In genomic region chr5:38343101-38343500, GRCm38 (mm10) we compare ENCODE assay signal across 25 mouse cellular contexts. TPM values are rescaled to one million over a fixed set of nuclear protein-coding genes. Genes with fewer than 3 reads are reported as not detected.
A peak's percentile ranks its signal among the peaks of the same experiment; 100 is the strongest.
DNase-seq lines count a peak whose midpoint lies in the region; ATAC-seq lines count a peak whose summit lies in the region.
"Had no signal": no experiment of that assay in that cellular context is flagged by ENCODE, and none has a peak within 500 bp of the region (broad histone marks: within the 10 kb centered on the region; RNA-seq: fewer than 3 reads in every experiment).

No protein-coding gene starts in this region.

- no peaks in the 10 kb centered on the region for H3K27me3 ChIP-seq in forebrain, embryonic 13.5 days
- peaks cover under 1% of the 10 kb centered on the region; the same call in 1 of the 2 replicates for H3K27me3 ChIP-seq in forebrain, embryonic 10.5 days (ENCODE audit: poor library complexity, severe bottlenecking)
- no peaks in the 10 kb centered on the region for H3K27me3 ChIP-seq in hindbrain, embryonic 14.5 days (ENCODE audit: control insufficient read depth, insufficient read depth, low read length)
- no peaks in the 10 kb centered on the region for H3K27me3 ChIP-seq in hindbrain, embryonic 16.5 days (replicated peaks; ENCODE audit: control insufficient read depth, insufficient read depth, low read length)
- H3K27me3 ChIP-seq in midbrain, embryonic 13.5 days: no peaks in the 10 kb centered on the region
- H3K27me3 ChIP-seq in midbrain, embryonic 14.5 days (ENCODE audit: control insufficient read depth, insufficient read depth, low read length): no peaks in the 10 kb centered on the region
- H3K27me3 ChIP-seq in midbrain, embryonic 16.5 days (ENCODE audit: control insufficient read depth, insufficient read depth, low read depth, low read length): no peaks in the 10 kb centered on the region
- H3K27me3 ChIP-seq: hindbrain, embryonic 12.5 days had no signal

- no peak overlapping the region for H3K4me2 ChIP-seq in forebrain, embryonic 13.5 days
- no peak overlapping the region for H3K4me2 ChIP-seq in hindbrain, embryonic 14.5 days (replicated peaks)
- no peak overlapping the region for H3K4me2 ChIP-seq in hindbrain, embryonic 16.5 days (ENCODE audit: low read length)
- no peak overlapping the region for H3K4me2 ChIP-seq in midbrain, embryonic 13.5 days (replicated peaks)
- H3K4me2 ChIP-seq in midbrain, embryonic 14.5 days (ENCODE audit: low read length): no peak overlapping the region
- no peak overlapping the region for H3K4me2 ChIP-seq in midbrain, embryonic 16.5 days (ENCODE audit: low read length)
- H3K4me2 ChIP-seq: heart, embryonic 11.5 days; hindbrain, embryonic 12.5 days had no signal

- H3K36me3 ChIP-seq in forebrain, embryonic 13.5 days (ENCODE audit: poor library complexity, severe bottlenecking): no peaks in the 10 kb centered on the region
- no peaks in the 10 kb centered on the region for H3K36me3 ChIP-seq in forebrain, embryonic 10.5 days (replicated peaks)
- no peaks in the 10 kb centered on the region for H3K36me3 ChIP-seq in hindbrain, embryonic 14.5 days (replicated peaks; ENCODE audit: control insufficient read depth, insufficient read depth)
- no peaks in the 10 kb centered on the region for H3K36me3 ChIP-seq in hindbrain, embryonic 16.5 days (ENCODE audit: control insufficient read depth, insufficient read depth, low read length)
- H3K36me3 ChIP-seq in midbrain, embryonic 13.5 days: no peaks in the 10 kb centered on the region
- no peaks in the 10 kb centered on the region for H3K36me3 ChIP-seq in midbrain, embryonic 14.5 days (ENCODE audit: control insufficient read depth, insufficient read depth, low read length)
- no peaks in the 10 kb centered on the region for H3K36me3 ChIP-seq in midbrain, embryonic 16.5 days (ENCODE audit: control insufficient read depth, insufficient read depth, low read length)
- H3K36me3 ChIP-seq: hindbrain, embryonic 12.5 days had no signal

- H3K27ac ChIP-seq in forebrain, embryonic 13.5 days: no peak overlapping the region
- H3K27ac ChIP-seq in forebrain, embryonic 10.5 days: no peak overlapping the region
- no peak overlapping the region for H3K27ac ChIP-seq in hindbrain, embryonic 14.5 days
- H3K27ac ChIP-seq in hindbrain, embryonic 16.5 days (ENCODE audit: low read depth, low read length): no peak overlapping the region
- no peak overlapping the region for H3K27ac ChIP-seq in midbrain, embryonic 13.5 days
- no peak overlapping the region for H3K27ac ChIP-seq in midbrain, embryonic 14.5 days (replicated peaks; ENCODE audit: low read depth, low read length)
- H3K27ac ChIP-seq in midbrain, embryonic 16.5 days (ENCODE audit: low read length): no peak overlapping the region
- H3K27ac ChIP-seq: gastrocnemius, adult 2 months; hindbrain, embryonic 12.5 days; hindbrain, postnatal 0 days had no signal

- WGBS in forebrain, embryonic 13.5 days: 40% methylated on average over 3 of the region's 3 CpGs
- 76% methylated on average over 3 of the region's 3 CpGs for WGBS in forebrain, embryonic 10.5 days
- whole genome bisulfite sequencing in hindbrain, embryonic 14.5 days: 51% methylated on average over 3 of the region's 3 CpGs
- 40% methylated on average over 3 of the region's 3 CpGs for WGBS in hindbrain, embryonic 16.5 days
- 53% methylated on average over 3 of the region's 3 CpGs for WGBS in midbrain, embryonic 13.5 days
- 51% methylated on average over 3 of the region's 3 CpGs for WGBS in midbrain, embryonic 14.5 days
- 49% methylated on average over 3 of the region's 3 CpGs for WGBS in midbrain, embryonic 16.5 days

- H3K9me3 ChIP-seq in forebrain, embryonic 13.5 days (replicated peaks): no peaks in the 10 kb centered on the region
- no peaks in the 10 kb centered on the region for H3K9me3 ChIP-seq in forebrain, embryonic 10.5 days
- no peaks in the 10 kb centered on the region for H3K9me3 ChIP-seq in hindbrain, embryonic 14.5 days (ENCODE audit: control insufficient read depth, low read length)
- H3K9me3 ChIP-seq in hindbrain, embryonic 16.5 days (ENCODE audit: control insufficient read depth, low read length): no peaks in the 10 kb centered on the region
- no peaks in the 10 kb centered on the region for H3K9me3 ChIP-seq in midbrain, embryonic 13.5 days
- no peaks in the 10 kb centered on the region for H3K9me3 ChIP-seq in midbrain, embryonic 14.5 days (ENCODE audit: control insufficient read depth, low read length)
- no peaks in the 10 kb centered on the region for H3K9me3 ChIP-seq in midbrain, embryonic 16.5 days (replicated peaks; ENCODE audit: control insufficient read depth, low read length, poor library complexity, severe bottlenecking)
- H3K9me3 ChIP-seq: hindbrain, embryonic 12.5 days had no signal

- H3K4me3 ChIP-seq in forebrain, embryonic 13.5 days: no peak overlapping the region
- no peak overlapping the region for H3K4me3 ChIP-seq in forebrain, embryonic 10.5 days
- no peak overlapping the region for H3K4me3 ChIP-seq in hindbrain, embryonic 14.5 days (replicated peaks; ENCODE audit: low read length)
- no peak overlapping the region for H3K4me3 ChIP-seq in hindbrain, embryonic 16.5 days (ENCODE audit: low read length)
- no peak overlapping the region for H3K4me3 ChIP-seq in midbrain, embryonic 13.5 days (replicated peaks)
- no peak overlapping the region for H3K4me3 ChIP-seq in midbrain, embryonic 14.5 days (replicated peaks; ENCODE audit: low read depth, low read length)
- H3K4me3 ChIP-seq in midbrain, embryonic 16.5 days (ENCODE audit: low read depth, low read length): no peak overlapping the region
- H3K4me3 ChIP-seq: gastrocnemius, adult 2 months; hindbrain, embryonic 12.5 days had no signal

- peaks cover 5% of the 10 kb centered on the region for H3K4me1 ChIP-seq in forebrain, embryonic 13.5 days
- peaks cover 6% of the 10 kb centered on the region for H3K4me1 ChIP-seq in forebrain, embryonic 10.5 days
- H3K4me1 ChIP-seq in hindbrain, embryonic 14.5 days (replicated peaks; ENCODE audit: control insufficient read depth, insufficient read depth, low read length): no peaks in the 10 kb centered on the region
- H3K4me1 ChIP-seq in hindbrain, embryonic 16.5 days (ENCODE audit: control insufficient read depth, insufficient read depth, low read depth, low read length): no peaks in the 10 kb centered on the region
- peaks cover 23% of the 10 kb centered on the region for H3K4me1 ChIP-seq in midbrain, embryonic 13.5 days (replicated peaks)
- 0 out of 2 replicates have a peak, but pooled peaks cover 3% of the 10 kb centered on the region for H3K4me1 ChIP-seq in midbrain, embryonic 14.5 days (ENCODE audit: control insufficient read depth, insufficient read depth, low read length)
- H3K4me1 ChIP-seq in midbrain, embryonic 16.5 days (ENCODE audit: control insufficient read depth, insufficient read depth, low read length): peaks cover 6% of the 10 kb centered on the region; the same call in 1 of the 2 replicates
- H3K4me1 ChIP-seq: hindbrain, embryonic 12.5 days had no signal

- no peak for DNase-seq in forebrain, embryonic 10.5 days (ENCODE audit: extremely low spot score, low spot score)
- no peak for DNase-seq in hindbrain, embryonic 14.5 days (ENCODE audit: low spot score)
- DNase-seq in midbrain, embryonic 14.5 days: no peak
- DNase-seq in thymus, postnatal 0 days (ENCODE audit: low spot score): no peak
- DNase-seq: adrenal gland, adult 8-10 months; adrenal gland, postnatal 25 days; cerebellum, adult 18-20 months; cerebellum, adult 9-10 months; cerebellum, postnatal 14 days; gastrocnemius, adult 2 months; gastrocnemius, postnatal 14 days; heart, adult 11 months had no signal

- ATAC-seq in forebrain, embryonic 13.5 days: 0 out of 2 replicates have a peak, but pooled peaks have one; percentile 30
- ATAC-seq in hindbrain, embryonic 14.5 days (ENCODE audit: low FRiP score): peak; percentile 46; the same call in 1 of the 2 replicates
- no peak for ATAC-seq in hindbrain, embryonic 16.5 days
- peak; percentile 37; the same call in 1 of the 2 replicates for ATAC-seq in midbrain, embryonic 13.5 days
- no peak for ATAC-seq in midbrain, embryonic 14.5 days (ENCODE audit: low FRiP score, low TSS enrichment)
- peak; percentile 55; the same call in 1 of the 2 replicates for ATAC-seq in midbrain, embryonic 16.5 days
- ATAC-seq: activated CD4-positive, CD25-positive, alpha-beta regulatory T cell, adult 4 months; hindbrain, postnatal 0 days; inflammation-experienced regulatory T-cells, adult 6 months had no signal

- H3K9ac ChIP-seq in forebrain, embryonic 13.5 days: no peak overlapping the region
- H3K9ac ChIP-seq in hindbrain, embryonic 14.5 days: no peak overlapping the region
- no peak overlapping the region for H3K9ac ChIP-seq in hindbrain, embryonic 16.5 days (ENCODE audit: low read depth, low read length)
- H3K9ac ChIP-seq in midbrain, embryonic 13.5 days (replicated peaks): no peak overlapping the region
- H3K9ac ChIP-seq in midbrain, embryonic 14.5 days (replicated peaks; ENCODE audit: low read length): no peak overlapping the region
- H3K9ac ChIP-seq in midbrain, embryonic 16.5 days (ENCODE audit: low read depth, low read length): no peak overlapping the region
- H3K9ac ChIP-seq: hindbrain, embryonic 12.5 days had no signal

RNA-seq across cellular contexts. Expression of gene Drd5, which starts 23.9 kb away (rescaled TPM):
- polyA plus RNA-seq in forebrain, embryonic 13.5 days (2015; fragmentation: Nextera tagmentation; extraction: Ambion mirVana): 0.08 TPM in 1 of 2 replicates, not detected in the other
- 0.05 TPM in 1 of 2 replicates, not detected in the other for polyA plus RNA-seq in forebrain, embryonic 10.5 days (2016; fragmentation: Nextera tagmentation; extraction: Ambion mirVana)
- 0.46 and 0.69 TPM in 2 replicates for polyA plus RNA-seq in hindbrain, embryonic 14.5 days (2014; fragmentation: Nextera tagmentation; extraction: Ambion mirVana)
- 1.1 TPM in 2 replicates for polyA plus RNA-seq in hindbrain, embryonic 16.5 days (2015; fragmentation: Nextera tagmentation; extraction: Ambion mirVana)
- polyA plus RNA-seq in midbrain, embryonic 13.5 days (2015; fragmentation: Nextera tagmentation; extraction: Ambion mirVana): 0.13 and 0.26 TPM in 2 replicates
- polyA plus RNA-seq in midbrain, embryonic 14.5 days (2014; fragmentation: Nextera tagmentation; extraction: Ambion mirVana): 0.21 and 0.57 TPM in 2 replicates
- polyA plus RNA-seq in midbrain, embryonic 16.5 days (2015; fragmentation: Nextera tagmentation; extraction: Ambion mirVana): 0.82 and 0.90 TPM in 2 replicates
- polyA plus RNA-seq in thymus, postnatal 0 days (2015; fragmentation: Nextera tagmentation; extraction: Ambion mirVana): 0.05 TPM in 1 of 2 replicates, not detected in the other
- polyA plus RNA-seq: activated CD4-positive, CD25-positive, alpha-beta regulatory T cell, adult 4 months; embryonic facial prominence, embryonic 14.5 days; forebrain, embryonic 11.5 days; heart, embryonic 11.5 days; heart, embryonic 14.5 days; heart, postnatal 0 days had no signal

Comparison
In these comparisons a context has a peak if more than half of its experiments do, and no peak if none do; other contexts are left out.
1. ATAC-seq: peak in forebrain, embryonic 13.5 days (single experiment), hindbrain, embryonic 14.5 days (single experiment), midbrain, embryonic 13.5 days (single experiment) and midbrain, embryonic 16.5 days (single experiment); none in hindbrain, embryonic 16.5 days (single experiment) and midbrain, embryonic 14.5 days (single experiment).